Mouse (Mus musculus): ENCODE measurements around the gene Wnt10b. TPM values are rescaled to one million over a fixed set of nuclear protein-coding genes. Genes with fewer than 3 reads are reported as not detected.

Wnt10b gene
- total and polyA plus RNA-seq, 2 experiments from 2014 or later = 1.4 TPM; not detected in 1

DNA sequence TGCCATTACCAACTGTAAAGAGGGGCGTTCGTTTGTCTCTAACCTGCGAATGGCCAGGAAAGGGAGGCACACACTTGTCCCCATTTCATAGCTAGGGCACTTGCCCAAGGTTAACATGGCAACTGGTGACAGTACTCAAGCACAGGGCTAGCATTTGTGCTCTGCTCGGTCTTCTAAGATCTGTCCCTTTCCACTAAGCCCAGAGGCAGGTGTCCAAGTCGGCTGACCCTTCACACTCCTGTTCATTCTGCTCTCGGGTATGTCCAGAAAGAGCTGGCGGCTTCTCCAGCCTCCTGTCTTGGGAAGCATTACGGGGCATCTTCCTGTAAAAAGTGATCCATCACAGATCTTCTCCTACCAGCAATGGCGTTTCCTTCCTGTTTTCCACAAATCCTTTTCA lies 49.6 kb downstream of the Wnt10b start:
- no peaks in the 10 kb centered on the region for H3K27me3 ChIP-seq (ENCODE audit: insufficient read depth, low read length)

DNA sequence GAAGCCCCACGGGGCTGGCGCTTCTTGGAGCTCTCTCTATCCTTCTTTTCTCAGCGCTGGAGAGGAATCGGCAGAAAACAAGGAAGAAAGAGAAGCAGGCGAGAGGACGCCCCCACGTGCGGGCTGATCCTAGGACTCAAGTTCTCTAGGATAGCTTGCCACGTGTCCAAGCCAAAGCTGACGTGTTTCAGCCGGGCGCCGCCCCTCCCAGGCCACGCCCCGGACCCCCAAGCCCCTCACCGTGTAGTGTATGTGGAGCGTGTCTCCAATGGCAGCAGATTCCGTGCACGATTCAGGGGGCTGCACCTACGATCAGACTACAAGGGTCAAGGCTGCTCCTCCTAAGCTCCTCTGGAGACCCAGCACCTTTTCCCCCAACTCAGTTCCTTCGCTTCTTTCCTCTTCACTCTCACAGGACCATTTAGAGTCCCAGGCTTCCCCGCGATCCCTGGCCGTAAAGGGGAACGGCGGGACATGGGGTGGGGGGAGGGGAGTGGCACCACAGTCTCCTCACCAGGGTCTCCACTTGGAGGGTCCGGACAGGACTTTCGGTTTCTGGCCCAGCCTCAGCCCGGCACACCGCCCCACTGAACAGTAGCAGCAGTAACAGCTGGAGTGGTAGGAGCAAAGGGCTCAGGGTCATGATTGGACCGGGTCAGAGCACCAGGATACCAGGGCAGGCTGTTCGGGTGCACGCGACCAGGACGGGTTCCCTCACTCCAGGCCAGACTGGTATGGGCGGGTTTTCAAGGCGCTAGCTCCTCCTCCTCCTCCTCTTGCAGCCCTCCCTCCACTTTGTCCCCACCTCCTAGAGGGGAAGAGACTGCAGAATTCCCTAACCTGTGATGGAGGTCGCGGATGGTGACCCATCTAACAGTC lies 50.3 kb downstream of the Wnt10b start, which contains the start of gene Fkbp11:
TSS of gene Fkbp11 (minus strand) at position 756 of the 879 bp plus-strand sequence.
- Histone ChIP-seq H3K4me3 (ENCODE audit: low read length) (peak within 1 kb of the TSS; percentile 42), H3K27me3 (ENCODE audit: insufficient read depth, low read length) (no peaks in the 10 kb centered on the region), H3K9ac (replicated peaks; ENCODE audit: low read length) (peak within 1 kb of the TSS; percentile 25), H3K27ac (no peak within 1 kb of the TSS), H3K4me1 (ENCODE audit: insufficient read depth, low read length) (peaks cover 4% of the 10 kb centered on the region; the same call in 1 of the 2 replicates), H3K9me3 (ENCODE audit: low read length) (no peaks in the 10 kb centered on the region), H3K36me3 (ENCODE audit: insufficient read depth, low read length) (no peaks in the 10 kb centered on the region), H3K4me2 (ENCODE audit: low read depth, low read length) (peak within 1 kb of the TSS; percentile 99)
- DNase-seq (ENCODE audit: low spot score) (peak; percentile 68), ATAC-seq (peak; percentile 84)
- under 1% methylated on average over 39 of the region's 39 CpGs for WGBS
- no peak for TF ChIP-seq CTCF (IDR thresholded peaks at IDR 0.05; ENCODE audit: low read depth)

More for the DNA sequence above, 49.6 kb downstream of the Wnt10b start:
- Histone ChIP-seq H3K36me3 (ENCODE audit: insufficient read depth, low read length) (no peaks in the 10 kb centered on the region), H3K27ac (no peak overlapping the region), H3K9me3 (ENCODE audit: low read length) (no peaks in the 10 kb centered on the region), H3K4me3 (ENCODE audit: low read length) (peak overlapping the region; percentile 42), H3K4me2 (ENCODE audit: low read depth, low read length) (peak overlapping the region; percentile 99), H3K9ac (replicated peaks; ENCODE audit: low read length) (no peak overlapping the region), H3K4me1 (ENCODE audit: insufficient read depth, low read length) (peaks cover 4% of the 10 kb centered on the region; the same call in 1 of the 2 replicates)
- 43% methylated on average over 9 of the region's 9 CpGs for WGBS
- DNase-seq (ENCODE audit: low spot score) (no peak), ATAC-seq (no peak)
- TF ChIP-seq CTCF (IDR thresholded peaks at IDR 0.05; ENCODE audit: low read depth) = no peak

DNA sequence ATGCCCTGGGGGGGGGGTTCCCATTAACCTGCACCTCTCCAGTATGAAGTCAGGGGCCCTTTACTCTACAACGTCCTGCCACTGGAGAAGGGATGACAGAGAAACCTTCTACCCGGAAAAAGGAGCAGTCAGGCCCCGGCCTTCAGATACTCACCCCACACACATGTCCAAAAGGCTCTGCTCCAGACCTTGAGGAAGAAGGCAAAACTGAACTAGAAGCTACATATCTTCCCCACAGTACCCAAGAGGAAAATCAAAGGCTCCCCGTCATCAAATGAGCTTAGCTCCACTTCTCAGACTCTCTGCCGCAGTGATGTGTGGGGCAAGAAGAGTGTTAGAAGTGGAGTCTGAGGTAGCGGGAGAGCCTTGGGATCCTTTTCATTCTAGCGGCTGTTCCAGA lies 51.2 kb downstream of the Wnt10b start:
- Histone ChIP-seq H3K4me2 (ENCODE audit: low read depth, low read length) (peak overlapping the region; percentile 99), H3K27me3 (ENCODE audit: insufficient read depth, low read length) (no peaks in the 10 kb centered on the region)

DNA sequence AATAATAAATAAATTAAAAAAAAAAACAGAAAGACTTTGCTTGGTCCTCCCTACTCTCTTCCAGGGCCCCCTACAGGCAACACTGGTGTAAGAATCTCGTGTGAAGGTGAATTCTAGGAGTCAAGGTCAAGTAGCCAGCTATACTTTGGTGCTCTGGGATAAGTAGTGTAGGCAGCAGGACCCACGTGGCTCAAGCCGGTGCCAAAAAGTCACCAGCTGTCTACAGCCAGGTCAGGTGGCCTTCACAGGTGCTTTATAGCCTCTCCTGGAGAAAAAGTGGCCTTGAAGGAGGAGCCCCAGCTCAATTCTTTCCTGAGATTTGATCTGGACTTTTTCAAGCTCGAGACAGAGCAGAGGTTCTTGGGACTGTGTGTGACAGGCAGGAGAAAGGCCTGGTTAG lies 51.9 kb downstream of the Wnt10b start:
- no peak overlapping the region for H3K9ac ChIP-seq (replicated peaks; ENCODE audit: low read length)
- no peak for DNase-seq (ENCODE audit: low spot score)
- H3K9me3 ChIP-seq (ENCODE audit: low read length) = no peaks in the 10 kb centered on the region
- peaks cover 4% of the 10 kb centered on the region; the same call in 1 of the 2 replicates for H3K4me1 ChIP-seq (ENCODE audit: insufficient read depth, low read length)
- H3K27me3 ChIP-seq (ENCODE audit: insufficient read depth, low read length) = no peaks in the 10 kb centered on the region
- TF ChIP-seq CTCF (IDR thresholded peaks at IDR 0.05; ENCODE audit: low read depth) = no peak
- no peak for ATAC-seq
- no peak overlapping the region for H3K27ac ChIP-seq
- no peaks in the 10 kb centered on the region for H3K36me3 ChIP-seq (ENCODE audit: insufficient read depth, low read length)
- H3K4me2 ChIP-seq (ENCODE audit: low read depth, low read length) = no peak overlapping the region
- WGBS = 79% methylated on average over 4 of the region's 4 CpGs
- no peak overlapping the region for H3K4me3 ChIP-seq (ENCODE audit: low read length)

More for the DNA sequence above, 51.2 kb downstream of the Wnt10b start:
- no peak for DNase-seq (ENCODE audit: low spot score)
- H3K27ac ChIP-seq = no peak overlapping the region
- no peaks in the 10 kb centered on the region for H3K9me3 ChIP-seq (ENCODE audit: low read length)
- H3K9ac ChIP-seq (replicated peaks; ENCODE audit: low read length) = no peak overlapping the region; the same call in 1 of the 2 replicates
- H3K36me3 ChIP-seq (ENCODE audit: insufficient read depth, low read length) = no peaks in the 10 kb centered on the region
- WGBS = 48% methylated on average over 7 of the region's 7 CpGs
- no peak for TF ChIP-seq CTCF (IDR thresholded peaks at IDR 0.05; ENCODE audit: low read depth)
- H3K4me3 ChIP-seq (ENCODE audit: low read length) = no peak overlapping the region; the same call in 1 of the 2 replicates
- H3K4me1 ChIP-seq (ENCODE audit: insufficient read depth, low read length) = peaks cover 4% of the 10 kb centered on the region; the same call in 1 of the 2 replicates
- ATAC-seq = no peak

DNA sequence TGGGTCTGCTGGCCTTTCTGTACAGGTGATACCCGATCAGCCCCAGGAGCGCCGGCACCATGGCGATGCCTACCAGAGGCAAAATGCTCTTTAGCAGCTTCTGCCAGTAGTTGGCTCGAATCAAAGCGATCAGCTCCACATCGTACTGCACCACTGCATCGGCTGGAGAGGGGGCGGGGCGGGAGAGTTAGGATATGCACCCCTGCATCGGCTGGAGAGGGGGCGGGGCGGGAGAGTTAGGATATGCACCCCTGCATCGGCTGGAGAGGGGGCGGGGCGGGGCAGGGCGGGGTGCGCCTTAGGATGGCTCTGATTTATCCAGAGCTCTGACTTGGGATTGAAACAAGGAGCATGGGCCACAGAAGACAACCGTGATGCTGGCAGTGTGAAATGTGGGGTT lies 53.5 kb downstream of the Wnt10b start:
- H3K36me3 ChIP-seq (ENCODE audit: insufficient read depth, low read length) = no peaks in the 10 kb centered on the region
- no peak overlapping the region for H3K9ac ChIP-seq (replicated peaks; ENCODE audit: low read length)
- WGBS = 27% methylated on average over 19 of the region's 19 CpGs
- H3K4me2 ChIP-seq (ENCODE audit: low read depth, low read length) = peak overlapping the region; percentile 18; the same call in 1 of the 2 replicates
- no peak overlapping the region for H3K27ac ChIP-seq
- H3K27me3 ChIP-seq (ENCODE audit: insufficient read depth, low read length) = no peaks in the 10 kb centered on the region
- H3K4me3 ChIP-seq (ENCODE audit: low read length) = no peak overlapping the region
- ATAC-seq = no peak
- H3K4me1 ChIP-seq (ENCODE audit: insufficient read depth, low read length) = peaks cover 4% of the 10 kb centered on the region; the same call in 1 of the 2 replicates
- no peak for TF ChIP-seq CTCF (IDR thresholded peaks at IDR 0.05; ENCODE audit: low read depth)
- peak; percentile 15 for DNase-seq (ENCODE audit: low spot score)
- H3K9me3 ChIP-seq (ENCODE audit: low read length) = no peaks in the 10 kb centered on the region

DNA sequence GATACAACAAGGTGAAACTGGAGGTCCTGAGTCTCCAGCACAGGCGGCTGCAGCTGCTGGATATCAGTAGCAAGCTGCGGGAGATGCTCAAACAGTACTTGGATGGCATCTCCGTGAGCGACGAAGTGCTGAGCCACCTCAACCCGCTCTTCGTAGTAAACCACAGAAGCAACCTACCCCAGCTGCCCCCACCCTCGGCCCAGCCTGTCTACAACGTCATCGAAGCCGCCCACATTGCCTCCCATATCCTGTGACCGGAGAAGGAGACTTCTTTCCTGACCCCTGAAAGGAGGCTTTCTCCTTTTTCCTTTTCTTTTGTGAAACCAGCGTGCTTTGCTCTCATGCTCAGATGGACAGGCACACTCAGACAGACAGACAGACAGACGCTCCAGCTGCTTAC lies 55.1 kb downstream of the Wnt10b start:
- H3K9ac ChIP-seq (replicated peaks; ENCODE audit: low read length) = no peak overlapping the region
- H3K4me1 ChIP-seq (ENCODE audit: insufficient read depth, low read length) = no peaks in the 10 kb centered on the region; the same call in 1 of the 2 replicates
- no peak overlapping the region for H3K4me2 ChIP-seq (ENCODE audit: low read depth, low read length)
- H3K9me3 ChIP-seq (ENCODE audit: low read length) = no peaks in the 10 kb centered on the region
- WGBS = 73% methylated on average over 14 of the region's 14 CpGs
- no peaks in the 10 kb centered on the region for H3K27me3 ChIP-seq (ENCODE audit: insufficient read depth, low read length)
- no peak for DNase-seq (ENCODE audit: low spot score)
- H3K4me3 ChIP-seq (ENCODE audit: low read length) = no peak overlapping the region
- no peak overlapping the region for H3K27ac ChIP-seq
- no peak for TF ChIP-seq CTCF (IDR thresholded peaks at IDR 0.05; ENCODE audit: low read depth)
- H3K36me3 ChIP-seq (ENCODE audit: insufficient read depth, low read length) = no peaks in the 10 kb centered on the region
- no peak for ATAC-seq

All from hindbrain, postnatal 0 days (tissue).